Mouse (Mus musculus): ENCODE data around the gene Rps24. TPM values are rescaled to one million over a fixed set of nuclear protein-coding genes. Genes with fewer than 3 reads are reported as not detected.

Rps24 gene
- polyA plus RNA-seq, 2 experiments from 2014 or later, result 1,796 to 2,807 TPM

DNA sequence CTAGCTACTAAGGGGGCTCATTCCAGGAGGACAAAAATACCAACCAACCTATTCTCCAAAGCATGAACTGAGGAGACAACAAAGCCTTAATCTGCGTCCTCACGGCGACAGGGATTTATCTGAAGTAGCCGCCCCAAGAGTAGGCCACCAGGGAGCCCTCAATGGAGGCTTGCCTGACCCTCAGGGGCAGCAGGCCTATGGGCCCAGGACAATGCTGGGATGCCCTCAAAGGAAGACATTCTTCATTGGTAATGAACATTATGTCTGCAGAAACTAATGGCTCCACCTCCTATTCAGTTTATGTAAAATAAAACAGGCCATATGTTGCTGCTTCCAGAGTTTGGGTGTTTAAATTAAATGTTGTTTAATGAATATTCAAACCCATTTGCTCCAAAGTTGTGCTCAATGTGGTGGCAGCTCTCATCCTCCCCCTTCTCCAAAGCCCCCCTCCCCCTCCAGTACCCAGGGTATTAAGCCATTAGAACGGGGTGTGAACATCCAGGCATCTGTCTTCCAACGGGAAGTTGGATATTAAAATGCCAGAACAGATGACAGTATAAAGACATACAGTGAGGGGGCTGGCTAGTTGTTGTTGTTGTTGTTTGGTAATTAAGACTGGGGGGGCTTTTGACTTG lies 25.7 kb downstream of the Rps24 start:
- no peak for ATAC-seq

- ATAC-seq, result no peak
These were observed 34.7 kb downstream of the Rps24 start for GRCm38 (mm10) chr14:24521597-24521996.

DNA sequence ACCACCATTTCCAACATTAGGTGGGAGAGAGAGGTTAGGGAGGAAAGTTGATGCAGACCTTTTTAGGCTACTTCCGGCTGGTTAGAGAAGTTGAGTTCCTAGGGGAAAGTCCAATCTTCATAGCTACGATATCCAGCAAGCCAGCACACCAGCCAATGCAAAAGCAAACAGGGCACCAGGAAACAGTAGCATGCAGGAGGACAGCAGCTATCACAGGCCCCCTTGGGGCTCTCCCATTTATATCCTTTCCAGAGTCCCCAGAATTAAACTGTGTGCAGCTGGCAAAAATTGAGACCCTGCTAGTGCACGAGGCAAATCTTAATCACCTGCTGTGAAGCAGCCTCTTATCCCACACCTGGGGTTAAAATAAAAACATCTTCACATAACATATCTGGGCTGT lies 38.2 kb downstream of the Rps24 start:
- no peak for ATAC-seq

GRCm38 (mm10) chr14:24525677-24526415 lies 38.9 kb downstream of the Rps24 start:
- no peak for ATAC-seq

DNA sequence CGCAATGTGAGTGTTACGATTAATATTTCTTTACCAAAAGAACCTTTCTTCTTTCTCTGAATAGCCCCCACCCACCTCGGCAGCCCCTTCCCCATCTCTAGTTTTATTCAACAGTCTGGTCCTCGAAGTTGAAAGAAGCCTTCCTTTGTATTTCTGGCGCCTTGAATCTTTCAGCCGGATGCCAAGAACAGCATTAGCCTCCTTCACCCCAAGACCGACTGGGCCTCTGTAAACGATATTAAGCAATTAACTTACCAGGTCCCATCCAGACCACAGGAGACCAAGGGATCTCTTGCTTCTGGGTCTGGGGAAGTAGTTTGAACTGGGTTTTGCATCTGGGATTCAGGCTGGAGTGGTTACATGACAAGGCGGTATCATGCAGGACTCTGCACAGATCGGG lies 39.5 kb downstream of the Rps24 start:
- no peak for ATAC-seq

DNA sequence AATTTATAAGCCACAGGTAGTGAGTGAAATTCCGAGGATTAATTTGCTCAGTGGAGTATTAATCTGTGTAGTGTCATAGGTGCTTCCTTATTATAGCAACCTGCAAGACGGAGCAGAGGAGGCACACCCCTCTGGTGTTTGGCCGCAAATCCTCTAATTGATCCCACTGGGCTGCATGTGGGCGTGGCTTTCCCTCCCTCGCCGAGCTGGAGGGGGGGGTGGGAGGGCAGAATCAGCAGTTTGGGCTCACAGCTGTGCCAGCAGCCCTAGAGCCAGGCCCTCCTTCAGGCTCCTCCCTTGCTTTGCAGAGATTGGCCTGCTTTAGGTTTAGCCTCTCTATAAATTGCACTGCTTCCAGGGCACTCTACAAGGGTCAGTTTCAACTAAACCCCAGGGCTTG lies 43.3 kb downstream of the Rps24 start:
- ATAC-seq, result no peak

- ATAC-seq, result no peak
These were observed 48.1 kb downstream of the Rps24 start for GRCm38 (mm10) chr14:24534865-24535545.

GRCm38 (mm10) chr14:24542901-24543300 lies 56.0 kb downstream of the Rps24 start:
- ATAC-seq, result no peak

DNA sequence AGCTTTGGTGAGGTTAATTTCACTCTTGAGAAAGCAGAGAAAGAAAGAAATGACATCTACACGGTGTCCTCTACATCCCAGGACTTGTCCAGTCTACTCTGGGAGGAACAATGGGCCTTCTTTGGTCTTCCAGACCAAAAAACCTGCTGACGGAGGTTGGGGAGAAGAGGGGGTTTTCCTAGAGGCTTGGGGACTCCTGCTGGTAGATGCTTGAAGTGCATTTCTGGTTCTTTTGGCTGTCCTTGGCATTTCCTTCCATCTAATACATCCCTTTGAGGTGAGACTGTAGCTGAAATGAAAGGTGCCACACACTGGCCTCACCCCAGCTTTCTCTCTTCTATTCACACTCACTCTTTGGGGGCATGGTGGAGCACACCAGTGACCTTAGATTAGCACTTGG lies 57.1 kb downstream of the Rps24 start:
- no peak for ATAC-seq

Other genes with a start within 250 kb of the Rps24 start
- under 1 TPM; 0.32 to 0.49 TPM for gene Dlg5, start 241.2 kb upstream of the Rps24 start, polyA plus RNA-seq (2017; shearing (Covaris generic))
- gene E330034G19Rik, start 193.9 kb upstream of the Rps24 start, polyA plus RNA-seq (2017; shearing (Covaris generic)), result not detected
- 10 to 100 TPM; 18.4 to 26.3 TPM for gene Polr3a, start 67 bp upstream of the Rps24 start, polyA plus RNA-seq (2017; shearing (Covaris generic))